Mouse (Mus musculus) ES-E14 (cell line): ENCODE measurements around the gene Fbxl19. TPM values are rescaled to one million over a fixed set of nuclear protein-coding genes. Genes with fewer than 3 reads are reported as not detected.
A peak's percentile ranks its signal among the peaks of the same experiment; 100 is the strongest.

Source experiments
- DNase-seq: peaks from one replicate; pipeline ENCODE4 v3.0.0-alpha.2; 2013; ENCODE audit warnings: low read depth, low spot score
- H3K27ac ChIP-seq: 2 replicates; pipeline ENCODE4 v1.5.1; 2012; ENCODE audit warnings: low read depth, mild to moderate bottlenecking, low read length, moderate library complexity, mixed read lengths; ENCODE audit not compliant: poor library complexity, insufficient read depth, severe bottlenecking
- H3K36me3 ChIP-seq: 2 replicates; pipeline ENCODE4 v1.6.1; 2012; ENCODE audit warnings: mild to moderate bottlenecking, low read length, moderate library complexity, mixed read lengths; ENCODE audit not compliant: control insufficient read depth, poor library complexity, insufficient read depth, severe bottlenecking
- H3K4me1 ChIP-seq, 2 experiments: fragments of 150-350 bp in 1 of 2; sonication (generic) in 1 of 2; 2 replicates each; pipeline ENCODE4 v1.6.1; 2012; ENCODE audit warnings: low read length in 2 of 2, mild to moderate bottlenecking in 1 of 2, mixed read lengths in 1 of 2; ENCODE audit not compliant: control insufficient read depth in 2 of 2, insufficient read depth in 2 of 2, poor library complexity in 1 of 2
- H3K4me3 ChIP-seq, 2 experiments: fragments of 150-350 bp in 1 of 2; sonication (generic) in 1 of 2; 2 replicates each; pipeline ENCODE4 v1.5.1; 2012; ENCODE audit warnings: low read length in 2 of 2, low read depth in 1 of 2, mild to moderate bottlenecking in 1 of 2, mixed read lengths in 1 of 2; ENCODE audit not compliant: insufficient read depth in 1 of 2, poor library complexity in 1 of 2, severe bottlenecking in 1 of 2
- H3K9ac ChIP-seq: 2 replicates; pipeline ENCODE4 v1.6.1; 2012; ENCODE audit warnings: low read depth, mild to moderate bottlenecking, low read length, mixed read lengths; ENCODE audit not compliant: poor library complexity, insufficient read depth, severe bottlenecking
- H3K9me3 ChIP-seq: fragments of 150-350 bp; sonication (generic); 2 replicates; pipeline ENCODE4 v1.6.1; 2012; ENCODE audit warnings: low read depth, mild to moderate bottlenecking, low read length; ENCODE audit not compliant: control insufficient read depth, insufficient read depth
- CHD2 ChIP-seq: IDR thresholded peaks from 2 replicates; pipeline ENCODE4 v1.6.1; 2014; ENCODE audit warnings: mild to moderate bottlenecking, low read depth, low read length, inconsistent platforms
- HCFC1 ChIP-seq: IDR thresholded peaks from 2 replicates; pipeline ENCODE4 v1.6.1; 2012; ENCODE audit warnings: low read length, inconsistent platforms, borderline replicate concordance; ENCODE audit not compliant: insufficient read depth
- MAFK ChIP-seq: IDR thresholded peaks from 2 replicates; pipeline ENCODE4 v1.6.1; 2014; ENCODE audit warnings: mild to moderate bottlenecking, low read depth, low read length, inconsistent platforms; ENCODE audit not compliant: insufficient read depth
- ZC3H11A ChIP-seq: IDR thresholded peaks from 2 replicates; pipeline ENCODE4 v1.6.1; 2012; ENCODE audit warnings: low read depth, mild to moderate bottlenecking, inconsistent platforms, low read length, borderline replicate concordance
- ZNF384 ChIP-seq: IDR thresholded peaks from 2 replicates; pipeline ENCODE4 v1.6.1; 2012; ENCODE audit warnings: low read depth, low read length, inconsistent platforms
- in situ Hi-C, 2 experiments: fragments of 600-800 bp; cut with MboI; formaldehyde crosslinking; loops; one replicate each; pipeline ENCODE4 v1.15.1; 2025; ENCODE audit warnings: low sequenced_read_pairs in 2 of 2, inconsistent platforms in 1 of 2; ENCODE audit not compliant: unreplicated experiment in 2 of 2
- total RNA-seq: library from RNA; depleted of rRNA; stranded (reverse); fragments of 300-350 nt; gene quantifications from 2 replicates; pipeline ENCODE4 v1.2.3, GENCODE M21; 2012

Fbxl19 gene
- total RNA-seq, 1 experiment, result 86.9 TPM

- no peak for DNase-seq
- H3K4me3 ChIP-seq, result no peak overlapping the region
- H3K4me1 ChIP-seq, result peaks cover 3 to 22% of the 10 kb centered on the region in 2 experiments; a peak in 3 of 4 replicates
- H3K9me3 ChIP-seq, result no peaks in the 10 kb centered on the region
- no peak overlapping the region for H3K9ac ChIP-seq
- H3K27ac ChIP-seq, result no peak overlapping the region
- in situ Hi-C loops, result no loop called here
- H3K36me3 ChIP-seq, result no peaks in the 10 kb centered on the region
- TF ChIP-seq ZC3H11A, result no peak
- no peak for TF ChIP-seq ZNF384
- TF ChIP-seq MAFK, result no peak
- no peak for TF ChIP-seq CHD2
- TF ChIP-seq HCFC1, result no peak
These were observed 69.5 kb downstream of the Fbxl19 start for GRCm38 (mm10) chr7:127813821-127814220.

- no peak for DNase-seq
- H3K4me1 ChIP-seq, result peaks cover 3 to 20% of the 10 kb centered on the region in 2 experiments; a peak in 3 of 4 replicates
- no peak overlapping the region for H3K27ac ChIP-seq
- in situ Hi-C loops, result no loop called here
- TF ChIP-seq ZNF384 (no peak), HCFC1 (no peak), ZC3H11A (no peak), CHD2 (no peak), MAFK (no peak)
- peak overlapping the region in 1 of 2 experiments; percentile 26; a peak in 1 of 4 replicates for H3K4me3 ChIP-seq
- H3K9me3 ChIP-seq, result no peaks in the 10 kb centered on the region
- no peaks in the 10 kb centered on the region for H3K36me3 ChIP-seq
- no peak overlapping the region for H3K9ac ChIP-seq
These were observed 70.0 kb downstream of the Fbxl19 start for GRCm38 (mm10) chr7:127814241-127814921.

GRCm38 (mm10) chr7:127815116-127815665, 70.8 kb downstream of the Fbxl19 start:
- Histone ChIP-seq H3K36me3 (no peaks in the 10 kb centered on the region), H3K4me3 (no peak overlapping the region; a peak in 1 of 4 replicates), H3K9me3 (no peaks in the 10 kb centered on the region), H3K4me1 (peaks cover 1 to 16% of the 10 kb centered on the region in 2 experiments; a peak in 3 of 4 replicates), H3K9ac (no peak overlapping the region), H3K27ac (no peak overlapping the region)
- TF ChIP-seq ZNF384 (no peak), ZC3H11A (no peak), HCFC1 (no peak), CHD2 (no peak), MAFK (no peak)
- in situ Hi-C loops, result no loop called here
- DNase-seq, result no peak

GRCm38 (mm10) chr7:127815954-127816821, 71.8 kb downstream of the Fbxl19 start:
- in situ Hi-C loops, result no loop called here
- no peak overlapping the region for H3K27ac ChIP-seq
- no peak for TF ChIP-seq HCFC1
- no peak for TF ChIP-seq CHD2
- no peak for TF ChIP-seq ZNF384
- TF ChIP-seq MAFK, result no peak
- TF ChIP-seq ZC3H11A, result no peak

More at GRCm38 (mm10) chr7:127815954-127816821, 71.8 kb downstream of the Fbxl19 start:
- no peaks in the 10 kb centered on the region for H3K36me3 ChIP-seq
- peak overlapping the region; percentile 40; the same call in 1 of the 2 replicates for H3K9ac ChIP-seq
- DNase-seq, result no peak
- no peaks in the 10 kb centered on the region for H3K9me3 ChIP-seq
- H3K4me1 ChIP-seq, result peaks cover 1 to 14% of the 10 kb centered on the region in 2 experiments; a peak in 3 of 4 replicates
- H3K4me3 ChIP-seq, result peak overlapping the region; percentile 14 to 21; a peak in 2 of 4 replicates
